Mouse (Mus musculus) megakaryocyte progenitor cell, adult 5-6 weeks (primary cell): ENCODE data around the gene Ankrd28. TPM values are rescaled to one million over a fixed set of nuclear protein-coding genes. Genes with fewer than 3 reads are reported as not detected.
"Not testable (repeated sequence)": the region's sequence is repeated elsewhere in the genome, so short reads cannot be mapped to it uniquely, and the experiment has no call there.

ENCODE experiments used
- ATAC-seq: replicated peaks from 2 replicates; pipeline ENCODE4 v1.8.0; 2016; ENCODE audit warnings: mild to moderate bottlenecking, moderate TSS enrichment, inconsistent platforms; ENCODE audit not compliant: poor library complexity
- total RNA-seq, 2 experiments: library from RNA; stranded (forward) in 1 of 2; stranded (reverse) in 1 of 2; fragments of 157-497, 149-512 nt in 1 of 2; fragments of 200-1000 nt in 1 of 2; gene quantifications; 2 replicates each; pipeline versions ENCODE4 v1.2.3 to v1.2.4; 2015 to 2017

The Ankrd28 gene
- total RNA-seq, 2 experiments from 2014 or later: 140 to 186 TPM

DNA sequence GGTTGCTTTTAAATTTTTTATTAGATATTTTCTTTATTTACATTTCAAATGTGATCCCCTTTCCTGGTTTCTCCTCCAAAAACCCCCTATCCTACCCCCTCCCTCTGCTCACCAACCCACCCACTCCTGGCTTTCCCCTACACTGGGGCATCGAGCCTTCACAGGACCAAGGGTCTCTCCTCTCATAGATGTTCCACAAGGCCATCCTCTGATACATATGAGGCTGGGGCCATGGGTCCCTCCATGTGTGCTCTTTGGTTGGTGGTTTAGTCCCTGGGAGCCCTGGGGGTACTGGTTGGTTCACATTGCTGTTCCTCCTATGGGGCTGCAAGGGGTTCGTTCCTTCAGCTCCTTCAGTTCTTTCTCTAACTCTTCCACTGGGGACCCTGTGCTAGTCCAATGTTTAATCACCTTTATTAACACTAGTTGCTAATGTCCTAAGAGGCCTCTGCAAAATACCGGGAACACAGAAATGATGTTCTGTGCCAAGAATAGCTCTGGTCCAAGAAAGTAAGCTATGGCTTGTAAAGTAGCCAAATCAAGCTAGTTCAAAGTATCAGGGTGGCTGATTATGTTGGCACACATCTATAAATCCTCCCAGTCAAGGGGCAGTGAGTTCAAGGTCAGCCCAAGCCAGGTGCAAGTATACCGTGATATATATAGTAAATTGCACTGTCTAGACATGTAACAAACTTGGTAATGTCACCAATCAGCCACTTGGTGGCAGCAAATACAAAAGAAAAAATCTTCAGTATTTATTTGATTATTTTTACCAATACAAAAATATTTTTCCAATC is 36.3 kb downstream of the Ankrd28 start:
- ATAC-seq: peak; percentile 63

DNA sequence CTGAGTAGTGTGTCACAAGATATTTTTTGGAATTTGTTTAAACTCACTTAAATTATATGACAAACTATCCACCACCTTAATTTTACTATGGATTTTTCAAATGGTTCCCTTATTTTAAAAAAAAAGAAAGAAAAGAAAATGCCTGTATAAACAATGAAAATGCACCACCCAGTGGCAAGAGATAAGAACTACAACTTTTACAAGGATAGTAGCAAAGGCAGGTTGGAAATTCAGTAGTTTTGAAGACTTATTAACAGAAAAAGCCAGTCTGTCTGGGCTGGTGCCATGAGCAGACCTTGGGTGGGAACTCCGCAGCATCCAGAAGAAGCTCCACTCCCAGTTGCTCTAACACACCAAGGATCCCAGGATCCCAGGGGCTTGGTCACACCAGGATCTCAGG is 39.7 kb downstream of the Ankrd28 start:
- ATAC-seq: peak; percentile 54; the same call in 1 of the 2 replicates

GRCm38 (mm10) chr14:31786906-31787305 is 43.5 kb downstream of the Ankrd28 start:
- ATAC-seq: no peak

- peak; percentile 49 for ATAC-seq
Measured at GRCm38 (mm10) chr14:31785681-31786080, 44.8 kb downstream of the Ankrd28 start.

DNA sequence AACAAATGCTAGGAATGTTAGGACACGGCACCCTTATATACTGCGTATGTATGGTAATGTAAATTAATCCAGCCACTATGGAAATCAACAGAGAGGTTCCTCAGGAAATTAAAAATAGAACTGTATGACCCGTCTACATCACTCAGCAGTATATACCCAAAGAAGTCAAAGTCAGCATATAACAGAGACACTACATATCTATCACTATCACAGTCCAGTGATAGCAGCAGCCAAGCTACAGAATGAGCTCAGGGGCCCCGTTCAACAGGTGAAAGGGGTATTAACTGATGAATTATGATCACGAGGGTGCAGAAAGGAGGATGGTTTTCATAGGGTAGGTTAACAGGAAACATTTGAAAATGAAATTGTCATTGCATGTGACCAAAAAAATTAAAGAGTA is 45.5 kb downstream of the Ankrd28 start:
- no peak for ATAC-seq

- peak; percentile 83 for ATAC-seq
Measured at GRCm38 (mm10) chr14:31781309-31782049, 49.0 kb downstream of the Ankrd28 start.

DNA sequence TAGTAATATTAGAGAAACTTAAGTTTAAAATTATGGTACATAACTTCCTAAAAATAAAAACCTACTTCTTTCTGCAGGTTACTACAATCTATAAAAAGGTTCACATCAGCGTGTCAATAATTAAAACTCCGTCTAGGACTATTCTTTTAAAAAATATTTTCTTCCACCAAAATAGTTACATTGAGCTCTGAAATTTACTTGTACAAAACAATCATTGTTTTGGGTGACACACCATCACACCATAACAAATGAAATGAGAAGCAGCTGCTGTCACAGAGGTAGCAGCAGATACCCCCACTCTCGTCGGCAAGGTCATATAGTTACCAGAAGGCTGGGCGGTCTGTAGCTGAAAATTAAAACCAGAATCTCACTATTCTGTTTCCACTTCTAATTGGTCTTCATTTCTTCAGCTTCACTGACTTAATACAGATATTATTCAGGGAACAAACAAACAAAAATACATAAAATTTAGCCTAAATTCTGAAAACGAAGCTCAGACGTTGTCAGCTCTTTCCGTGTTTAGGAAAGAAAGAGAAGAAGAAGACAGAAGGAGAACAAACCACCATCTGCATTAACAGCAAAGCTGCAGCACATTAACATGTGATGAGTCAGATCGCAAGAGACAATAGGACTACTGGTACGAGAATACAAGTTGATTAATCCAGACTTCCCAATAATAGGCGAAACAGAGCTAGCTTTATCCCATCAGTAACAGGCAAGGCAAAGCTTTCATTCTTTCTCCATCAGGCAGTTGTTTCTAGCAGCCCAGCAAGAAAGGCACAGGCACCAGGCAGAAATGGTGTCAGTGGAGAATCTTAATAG is 49.8 kb downstream of the Ankrd28 start:
- peak; percentile 10; the same call in 1 of the 2 replicates for ATAC-seq

- ATAC-seq: no peak
Measured at GRCm38 (mm10) chr14:31773518-31773917, 56.9 kb downstream of the Ankrd28 start.

GRCm38 (mm10) chr14:31772251-31772650 is 58.2 kb downstream of the Ankrd28 start:
- ATAC-seq: no peak

- no peak for ATAC-seq
Measured at GRCm38 (mm10) chr14:31768531-31768930, 61.9 kb downstream of the Ankrd28 start.

DNA sequence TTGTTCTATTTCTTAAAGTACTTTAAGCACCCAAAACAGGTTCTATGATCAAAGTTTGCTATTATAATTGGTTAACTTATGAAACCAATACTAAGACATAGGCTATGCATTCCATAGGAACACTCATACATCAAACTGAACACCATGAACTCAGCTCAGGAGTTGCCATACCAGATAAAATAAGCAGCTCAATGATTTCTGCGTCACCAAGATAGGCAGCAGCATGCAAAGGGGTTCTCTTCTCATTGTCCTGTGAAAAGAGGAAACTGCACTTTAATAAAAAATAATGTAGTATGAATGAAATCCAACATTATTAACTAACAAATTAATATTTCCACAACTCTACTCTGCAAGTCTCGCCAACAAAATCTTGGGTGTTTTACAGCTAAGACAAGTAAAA is 66.4 kb downstream of the Ankrd28 start:
- ATAC-seq: no peak

DNA sequence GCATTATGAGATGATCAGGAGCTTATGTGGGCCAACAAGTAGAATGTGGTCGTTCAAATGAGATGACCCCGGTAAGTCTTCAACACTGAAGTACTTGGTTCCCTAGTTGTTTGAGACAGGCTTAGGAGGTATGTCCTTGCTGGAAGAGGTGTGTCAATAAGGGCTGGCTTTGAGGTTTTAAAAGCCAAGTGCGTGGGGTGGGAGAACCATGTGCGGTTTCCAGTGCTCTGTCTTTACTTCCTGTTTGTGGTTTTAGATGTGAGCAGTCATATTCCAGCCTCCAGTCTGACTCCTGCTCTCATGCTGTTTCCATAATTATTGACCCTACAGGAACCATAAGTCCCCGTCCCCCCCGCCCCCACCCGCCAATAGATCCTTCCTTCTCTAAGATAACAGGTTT is 68.7 kb downstream of the Ankrd28 start:
- peak; percentile 97 for ATAC-seq

- no peak; the same call in 1 of the 2 replicates for ATAC-seq
Measured at GRCm38 (mm10) chr14:31759195-31759594, 71.3 kb downstream of the Ankrd28 start.

GRCm38 (mm10) chr14:31758410-31758809 is 72.0 kb downstream of the Ankrd28 start:
- not testable (repeated sequence) for ATAC-seq

- ATAC-seq: no peak
Measured at GRCm38 (mm10) chr14:31748239-31748873, 82.1 kb downstream of the Ankrd28 start.

GRCm38 (mm10) chr14:31742523-31742922 is 87.9 kb downstream of the Ankrd28 start:
- no peak for ATAC-seq

- peak; percentile 68 for ATAC-seq
Measured at GRCm38 (mm10) chr14:31734811-31735210, 95.6 kb downstream of the Ankrd28 start.

GRCm38 (mm10) chr14:31727522-31727921 is 102.9 kb downstream of the Ankrd28 start:
- no peak for ATAC-seq

DNA sequence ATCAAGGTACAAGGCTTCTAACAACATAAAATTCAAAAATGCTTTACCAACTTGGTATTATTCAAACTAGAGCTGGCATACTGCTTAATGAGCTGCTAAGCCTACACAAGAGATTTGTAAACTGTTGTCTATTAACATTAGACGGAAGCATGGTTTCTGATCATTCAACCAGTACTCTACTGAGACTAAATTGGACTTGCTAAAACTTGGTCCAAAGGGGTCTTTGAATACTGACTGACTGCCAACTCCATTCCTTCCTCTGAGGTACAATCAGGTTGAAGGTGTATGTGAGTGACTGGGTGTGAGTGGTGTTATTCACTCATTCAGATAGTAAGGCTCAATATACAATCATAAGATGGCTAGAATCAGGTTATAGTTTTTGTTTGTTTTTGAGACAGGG is 107.7 kb downstream of the Ankrd28 start:
- no peak for ATAC-seq

DNA sequence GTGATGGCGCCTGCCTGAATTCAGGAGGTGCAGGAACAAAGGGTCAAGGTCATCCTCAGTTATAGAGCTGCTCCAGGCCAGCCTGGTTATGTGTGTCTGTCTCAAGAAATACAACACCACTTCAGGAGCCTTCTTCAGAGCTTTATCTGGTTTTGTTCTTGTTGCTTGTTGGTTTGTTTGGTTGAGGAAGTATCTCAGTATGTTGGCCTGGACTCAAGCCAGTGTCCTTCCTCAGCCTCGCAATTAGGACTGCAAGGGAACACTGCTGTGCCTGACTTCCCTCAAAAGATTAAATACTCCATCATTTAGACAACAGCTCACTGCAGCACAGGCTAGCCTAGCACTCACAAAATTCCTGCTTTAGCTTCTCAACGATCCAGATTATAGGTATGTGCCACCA is 109.2 kb downstream of the Ankrd28 start:
- no peak for ATAC-seq

DNA sequence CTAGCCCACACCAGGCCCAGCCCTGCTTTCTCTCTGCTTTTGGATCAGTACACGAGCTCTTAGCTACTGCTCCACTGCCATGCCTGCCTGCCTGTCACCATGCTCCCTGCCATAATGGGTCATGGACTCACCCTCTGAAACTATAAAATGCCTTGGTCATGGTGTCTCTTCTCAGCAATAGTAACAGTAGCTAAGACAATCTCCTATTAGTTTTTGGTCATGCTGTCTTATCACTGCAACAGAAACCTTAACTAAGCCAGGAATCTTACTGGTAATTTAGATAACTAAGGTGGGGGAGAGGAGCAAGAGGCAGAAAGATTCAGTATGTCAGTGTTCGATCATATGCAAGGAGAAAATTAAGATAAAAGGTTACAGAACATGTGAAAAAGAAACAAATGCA is 112.1 kb downstream of the Ankrd28 start:
- peak; percentile 46; the same call in 1 of the 2 replicates for ATAC-seq
